Mouse (Mus musculus) liver, embryonic 11.5 days (tissue): ENCODE measurements at regions not wholly inside any gene's neighbourhood (a gene's known extent, or its start where the extent isn't known, plus 50 kb on each side); places are given as distances from the start of the nearest gene placed in this dataset.

Experiments used
- ATAC-seq: fragments of 200-750 bp; cut with Nextera tagmentation; replicated peaks from 2 replicates; pipeline ENCODE4 v1.8.0; 2017; ENCODE audit warnings: moderate number of reproducible peaks, mild to moderate bottlenecking, moderate TSS enrichment, moderate library complexity; ENCODE audit not compliant: low FRiP score
- DNase-seq: peaks from one replicate; pipeline ENCODE4 v3.0.0-alpha.2; 2017; ENCODE audit warnings: low spot score
- H3K27ac ChIP-seq: fragments of 300-500 bp; sonication (generic); 2 replicates; pipeline ENCODE4 v1.5.1; 2014; ENCODE audit warnings: mild to moderate bottlenecking, low read depth, low read length, control low read depth
- H3K27me3 ChIP-seq: fragments of 300-500 bp; sonication (generic); replicated peaks from 2 replicates; pipeline ENCODE4 v1.6.1; 2014; ENCODE audit warnings: low read length, mixed read lengths; ENCODE audit not compliant: control insufficient read depth, insufficient read depth
- H3K36me3 ChIP-seq: fragments of 300-500 bp; sonication (generic); 2 replicates; pipeline ENCODE4 v1.6.1; 2014; ENCODE audit warnings: mild to moderate bottlenecking, low read length, moderate library complexity, mixed read lengths; ENCODE audit not compliant: control insufficient read depth, insufficient read depth
- H3K4me1 ChIP-seq: fragments of 300-500 bp; sonication (generic); replicated peaks from 2 replicates; pipeline ENCODE4 v1.6.1; 2014; ENCODE audit warnings: low read length, mixed read lengths; ENCODE audit not compliant: control insufficient read depth, insufficient read depth
- H3K4me2 ChIP-seq: fragments of 300-500 bp; sonication (generic); 2 replicates; pipeline ENCODE4 v1.6.1; 2014; ENCODE audit warnings: mild to moderate bottlenecking, control low read depth, moderate library complexity
- H3K4me3 ChIP-seq: fragments of 300-500 bp; sonication (generic); 2 replicates; pipeline ENCODE4 v1.5.1; 2014; ENCODE audit warnings: low read depth, low read length, control low read depth
- H3K9ac ChIP-seq: fragments of 300-500 bp; sonication (generic); 2 replicates; pipeline ENCODE4 v1.6.1; 2014; ENCODE audit warnings: low read depth, low read length, control low read depth
- H3K9me3 ChIP-seq: fragments of 300-500 bp; sonication (generic); 2 replicates; pipeline ENCODE4 v1.6.1; 2016; ENCODE audit warnings: low read length, inconsistent platforms, mixed read lengths; ENCODE audit not compliant: control insufficient read depth
- WGBS: fragments of 180-500 bp; shearing (Covaris S2); extraction: QIAGEN DNeasy Blood & Tissue Kit; methylation state at CpG from one replicate; pipeline ENCODE4 v1.1.7; 2014; 5-methylcytosine and 5-hydroxymethylcytosine counted together

DNA sequence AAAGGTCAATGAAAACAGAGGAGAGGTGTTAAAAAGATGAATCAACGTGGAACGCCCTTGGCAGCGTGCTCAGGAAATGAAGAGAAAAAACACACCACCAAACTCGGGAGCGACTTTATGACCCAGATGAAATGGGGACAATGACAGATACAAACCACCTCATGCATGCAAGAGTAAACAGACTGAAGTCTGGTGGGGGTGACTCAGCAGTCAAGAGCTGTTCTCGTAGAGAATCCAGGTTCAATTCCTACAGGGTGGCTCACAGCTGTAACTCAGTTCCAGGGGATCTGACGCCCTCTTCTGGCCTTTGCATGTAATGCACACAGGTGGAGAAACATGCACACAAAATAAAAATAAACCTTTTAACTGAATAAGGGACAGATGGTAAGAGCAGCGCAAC, 215.9 kb upstream of the Dio3 start:
- Histone ChIP-seq H3K4me2 (no peak overlapping the region), H3K9me3 (no peaks in the 10 kb centered on the region), H3K36me3 (no peaks in the 10 kb centered on the region), H3K27ac (no peak overlapping the region), H3K4me3 (no peak overlapping the region), H3K27me3 (no peaks in the 10 kb centered on the region), H3K4me1 (no peaks in the 10 kb centered on the region), H3K9ac (no peak overlapping the region)
- whole genome bisulfite sequencing = 65% methylated on average over 8 of the region's 8 CpGs
- DNase-seq (no peak), ATAC-seq (no peak)

DNA sequence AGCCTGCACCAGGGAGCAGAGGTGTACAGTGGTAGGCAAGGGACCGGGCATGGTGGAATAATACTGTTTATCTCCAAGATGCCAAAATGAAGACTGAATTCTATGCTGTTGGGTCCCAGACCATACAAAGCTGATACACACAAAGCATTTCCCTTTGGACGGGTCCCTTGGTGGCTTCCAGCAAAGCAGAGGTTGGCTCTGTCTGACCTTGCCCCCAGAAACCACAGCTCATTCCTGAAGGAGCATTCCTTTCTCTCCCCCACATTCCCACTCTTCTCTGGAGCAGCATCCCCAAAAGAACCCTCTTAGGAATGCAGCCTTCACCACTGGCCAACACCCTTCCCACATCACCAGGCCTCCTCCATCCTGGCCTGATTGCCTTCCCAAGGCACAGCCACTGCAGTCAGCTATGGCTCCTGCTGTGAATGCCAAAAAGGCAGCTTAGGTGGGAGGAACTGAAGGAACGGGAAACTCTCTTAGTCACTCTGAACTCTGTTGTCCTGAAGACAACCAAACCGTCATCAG, 212.4 kb upstream of the Dio3 start:
- no peaks in the 10 kb centered on the region for H3K4me1 ChIP-seq
- H3K4me2 ChIP-seq = no peak overlapping the region
- no peaks in the 10 kb centered on the region for H3K36me3 ChIP-seq
- DNase-seq (no peak), ATAC-seq (no peak)
- no peak overlapping the region for H3K4me3 ChIP-seq
- H3K9me3 ChIP-seq = peaks cover 8% of the 10 kb centered on the region
- H3K27me3 ChIP-seq = no peaks in the 10 kb centered on the region
- H3K27ac ChIP-seq = no peak overlapping the region
- H3K9ac ChIP-seq = no peak overlapping the region
- WGBS = 53% methylated on average over 4 of the region's 4 CpGs

DNA sequence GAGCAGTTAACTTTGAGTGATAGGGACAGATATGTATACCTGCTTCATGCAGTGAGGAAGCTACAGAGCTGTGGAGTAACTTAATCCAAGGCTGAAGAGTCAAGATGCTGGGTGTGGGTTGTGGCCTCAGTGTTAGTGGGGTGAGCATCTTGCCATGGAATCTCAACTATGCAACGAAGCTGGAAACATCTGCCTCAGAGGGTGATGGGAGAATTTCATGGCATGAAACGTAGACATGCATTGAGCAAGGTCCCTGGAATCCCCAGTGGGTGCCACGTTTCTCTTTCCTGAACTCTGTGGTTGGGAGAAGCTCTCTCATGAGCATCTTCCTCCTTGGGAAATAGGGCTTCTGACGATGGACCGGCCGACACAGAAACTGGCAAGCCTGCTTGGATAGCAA, 208.4 kb upstream of the Dio3 start:
- ATAC-seq (no peak), DNase-seq (no peak)
- H3K9ac ChIP-seq = no peak overlapping the region
- H3K9me3 ChIP-seq = peaks cover 8% of the 10 kb centered on the region
- WGBS = 78% methylated on average over 6 of the region's 6 CpGs
- H3K36me3 ChIP-seq = no peaks in the 10 kb centered on the region
- no peaks in the 10 kb centered on the region for H3K27me3 ChIP-seq
- no peak overlapping the region for H3K4me3 ChIP-seq
- H3K27ac ChIP-seq = no peak overlapping the region
- H3K4me2 ChIP-seq = no peak overlapping the region
- no peaks in the 10 kb centered on the region for H3K4me1 ChIP-seq

DNA sequence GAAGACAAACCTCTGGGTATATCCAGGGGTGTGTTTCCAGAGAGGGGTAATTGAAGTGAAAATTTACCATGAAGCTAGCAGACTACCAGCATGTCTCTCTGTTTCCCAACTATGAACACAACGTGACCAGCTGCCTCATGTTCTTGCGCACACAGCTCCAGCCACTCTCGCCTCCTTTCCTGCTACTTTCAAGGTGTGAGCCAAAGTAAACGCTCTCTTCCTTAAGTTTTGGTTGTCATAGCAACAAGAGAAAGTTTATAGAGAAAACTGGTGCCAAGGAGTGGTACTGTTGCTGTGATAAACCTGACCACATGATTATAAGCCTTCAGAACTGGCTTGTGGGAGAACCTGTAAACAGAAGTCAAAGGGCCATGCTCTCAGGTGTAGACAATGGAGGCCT, 207.0 kb upstream of the Dio3 start:
- no peak overlapping the region for H3K27ac ChIP-seq
- peaks cover 8% of the 10 kb centered on the region for H3K9me3 ChIP-seq
- H3K36me3 ChIP-seq = no peaks in the 10 kb centered on the region
- no peak overlapping the region for H3K9ac ChIP-seq
- H3K4me3 ChIP-seq = no peak overlapping the region
- WGBS = 67% methylated on average over 4 of the region's 4 CpGs
- DNase-seq = no peak
- H3K27me3 ChIP-seq = no peaks in the 10 kb centered on the region
- H3K4me1 ChIP-seq = no peaks in the 10 kb centered on the region
- no peak for ATAC-seq
- H3K4me2 ChIP-seq = no peak overlapping the region

DNA sequence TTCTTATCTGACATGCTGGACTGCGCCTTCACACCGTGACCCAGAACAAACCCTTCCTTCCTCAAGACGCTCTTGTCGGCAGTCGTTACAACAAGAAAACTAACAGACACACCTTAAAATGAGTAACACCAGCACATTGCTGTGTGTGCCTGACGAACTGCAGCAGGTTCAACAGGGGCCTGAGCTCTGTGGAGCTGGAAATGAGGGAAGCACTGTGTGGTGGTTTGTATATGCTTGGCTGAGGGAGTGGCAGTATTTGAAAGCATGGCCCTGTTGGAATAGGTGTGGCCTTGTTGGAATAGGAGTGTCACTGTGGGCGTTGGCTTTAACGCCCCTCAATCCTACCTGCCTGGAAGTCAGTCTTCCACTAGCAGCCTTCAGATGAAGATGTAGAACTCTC, 203.9 kb upstream of the Dio3 start:
- WGBS = 81% methylated on average over 8 of the region's 8 CpGs
- H3K4me2 ChIP-seq = no peak overlapping the region
- no peaks in the 10 kb centered on the region; the same call in 1 of the 2 replicates for H3K9me3 ChIP-seq
- ATAC-seq (no peak), DNase-seq (no peak)
- no peak overlapping the region for H3K9ac ChIP-seq
- H3K27me3 ChIP-seq = no peaks in the 10 kb centered on the region
- H3K36me3 ChIP-seq = no peaks in the 10 kb centered on the region
- H3K4me1 ChIP-seq = no peaks in the 10 kb centered on the region
- no peak overlapping the region for H3K4me3 ChIP-seq
- H3K27ac ChIP-seq = no peak overlapping the region

DNA sequence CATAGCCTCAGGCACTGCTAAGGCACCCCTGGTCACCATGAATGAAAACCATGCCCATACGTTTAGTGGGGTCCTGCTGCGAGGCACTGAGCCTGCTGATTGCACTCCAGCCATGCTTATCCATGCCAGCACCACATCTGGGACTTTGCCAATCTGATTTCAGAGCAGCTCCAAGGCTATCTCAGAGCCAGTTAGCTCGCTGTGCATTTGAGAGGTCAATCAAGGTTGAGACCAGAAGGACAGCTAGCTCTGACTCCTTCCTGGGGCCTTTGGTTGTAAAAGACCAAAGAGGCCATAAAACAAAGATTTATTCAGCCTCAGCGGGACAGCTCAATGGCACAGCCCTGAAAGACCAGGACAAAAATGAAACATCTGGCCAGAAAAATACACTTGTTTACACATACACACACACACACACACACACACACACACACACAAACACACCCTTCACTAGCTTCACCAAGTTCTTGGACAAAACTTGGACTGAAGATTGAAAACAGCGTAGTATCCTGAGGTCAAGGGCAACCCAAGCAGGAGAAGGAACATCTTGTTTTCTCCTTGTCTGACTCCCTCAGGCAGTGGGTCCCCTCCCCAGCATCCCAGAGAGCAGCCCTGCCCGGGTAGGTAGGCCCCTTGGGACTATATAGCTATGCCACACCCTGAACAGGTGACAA, 201.5 kb upstream of the Dio3 start:
- H3K27ac ChIP-seq = no peak overlapping the region
- H3K4me2 ChIP-seq = no peak overlapping the region
- ATAC-seq (no peak), DNase-seq (no peak)
- H3K9me3 ChIP-seq = no peaks in the 10 kb centered on the region
- WGBS = 70% methylated on average over 6 of the region's 6 CpGs
- H3K4me3 ChIP-seq = no peak overlapping the region
- H3K9ac ChIP-seq = no peak overlapping the region
- H3K27me3 ChIP-seq = no peaks in the 10 kb centered on the region
- H3K4me1 ChIP-seq = no peaks in the 10 kb centered on the region
- no peaks in the 10 kb centered on the region for H3K36me3 ChIP-seq

DNA sequence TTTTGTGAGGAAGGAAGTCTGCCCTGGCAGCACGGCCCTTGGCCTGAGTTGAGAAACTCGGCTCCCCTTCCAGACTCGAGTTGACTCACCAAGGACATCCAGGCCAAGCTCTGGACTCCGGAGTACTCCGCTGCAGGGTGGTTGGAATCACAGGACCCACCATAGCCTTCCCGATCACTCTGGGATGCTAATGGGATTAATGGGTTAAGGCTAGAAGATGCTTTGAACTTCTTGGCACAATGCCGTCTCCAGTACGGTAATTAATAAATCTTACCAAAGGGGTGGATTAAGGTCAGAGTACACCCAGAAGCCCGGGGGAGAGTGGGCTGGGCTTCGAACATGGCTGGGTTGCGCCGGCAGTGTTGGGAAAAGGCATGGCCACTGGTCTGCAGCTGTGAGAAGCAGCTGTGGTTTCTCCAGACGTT, 200.8 kb upstream of the Dio3 start:
- H3K27ac ChIP-seq = no peak overlapping the region
- no peaks in the 10 kb centered on the region for H3K9me3 ChIP-seq
- ATAC-seq (no peak), DNase-seq (no peak)
- H3K4me3 ChIP-seq = no peak overlapping the region
- 76% methylated on average over 13 of the region's 13 CpGs for WGBS
- no peaks in the 10 kb centered on the region for H3K36me3 ChIP-seq
- no peak overlapping the region for H3K9ac ChIP-seq
- H3K4me1 ChIP-seq = no peaks in the 10 kb centered on the region
- no peak overlapping the region for H3K4me2 ChIP-seq
- H3K27me3 ChIP-seq = no peaks in the 10 kb centered on the region

DNA sequence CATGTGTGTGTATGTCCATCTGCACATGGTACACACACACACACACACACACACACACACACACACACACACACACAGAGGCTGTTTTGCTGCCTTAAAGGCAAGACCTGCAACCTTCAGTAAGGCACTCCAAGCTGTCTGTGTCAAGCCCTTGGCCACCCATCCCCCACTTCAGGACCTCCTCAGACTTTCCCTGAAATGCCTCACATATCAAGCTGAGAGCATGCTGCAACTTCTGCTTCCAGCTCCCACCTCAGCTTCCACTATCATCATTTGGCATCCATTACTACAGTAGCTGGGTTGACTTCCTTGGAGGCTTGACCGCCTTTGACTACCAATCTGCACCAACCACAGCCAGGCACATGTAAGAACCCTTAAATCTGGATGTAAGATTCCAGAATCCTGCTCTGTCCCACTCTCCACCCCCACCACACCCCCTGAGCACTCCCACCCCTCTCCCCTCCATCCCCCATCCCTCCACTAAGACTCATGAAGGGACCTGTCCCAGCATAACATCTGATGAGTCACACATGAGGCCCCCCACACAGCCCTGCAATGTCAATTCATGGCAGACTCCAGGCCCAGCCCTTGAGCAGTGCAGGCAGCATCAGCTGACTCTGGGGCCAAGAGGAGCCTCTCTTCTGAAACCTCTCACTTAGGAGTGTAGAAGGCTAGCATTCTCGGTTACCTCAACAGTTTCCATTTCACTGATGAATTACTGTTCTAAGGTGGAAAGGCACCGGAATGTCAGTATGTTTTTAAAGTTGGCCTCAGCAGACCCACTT, 196.8 kb upstream of the Dio3 start:
- no peaks in the 10 kb centered on the region for H3K9me3 ChIP-seq
- H3K4me3 ChIP-seq = no peak overlapping the region
- H3K36me3 ChIP-seq = no peaks in the 10 kb centered on the region
- H3K4me2 ChIP-seq = no peak overlapping the region
- 82% methylated on average over 3 of the region's 3 CpGs for WGBS
- no peak for ATAC-seq
- no peak overlapping the region for H3K9ac ChIP-seq
- no peak for DNase-seq
- no peaks in the 10 kb centered on the region for H3K4me1 ChIP-seq
- no peaks in the 10 kb centered on the region for H3K27me3 ChIP-seq
- H3K27ac ChIP-seq = no peak overlapping the region

DNA sequence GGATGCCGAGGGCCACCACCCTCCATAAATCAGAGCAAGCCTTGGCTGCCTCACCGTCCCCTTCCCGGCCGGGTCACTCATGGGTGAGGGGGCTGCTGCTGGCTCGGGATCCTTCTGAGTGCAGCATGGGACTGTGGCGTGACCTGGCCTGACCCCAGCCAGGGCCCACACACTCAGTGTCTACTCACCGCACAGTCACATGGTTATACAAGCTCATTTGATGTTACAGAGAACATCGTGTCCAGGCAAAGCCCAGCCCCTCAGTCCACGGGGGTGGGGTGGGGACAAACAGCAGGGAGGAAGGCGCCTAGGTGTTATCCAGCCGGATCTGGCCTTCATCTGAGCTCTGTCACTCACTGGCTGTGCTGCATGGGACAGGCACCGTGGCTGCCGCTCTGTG, 195.9 kb upstream of the Dio3 start:
- WGBS = 46% methylated on average over 13 of the region's 13 CpGs
- Histone ChIP-seq H3K9me3 (no peaks in the 10 kb centered on the region), H3K9ac (no peak overlapping the region), H3K27me3 (no peaks in the 10 kb centered on the region), H3K27ac (no peak overlapping the region), H3K4me2 (no peak overlapping the region), H3K4me3 (no peak overlapping the region), H3K4me1 (no peaks in the 10 kb centered on the region), H3K36me3 (no peaks in the 10 kb centered on the region)
- no peak for DNase-seq
- no peak for ATAC-seq
